Mouse (Mus musculus) liver, embryonic 14.5 days (tissue): ENCODE measurements around the gene E130308A19Rik. TPM values are rescaled to one million over a fixed set of nuclear protein-coding genes. Genes with fewer than 3 reads are reported as not detected.
A peak's percentile ranks its signal among the peaks of the same experiment; 100 is the strongest.

ENCODE experiments used
- ATAC-seq: fragments of 200-750 bp; cut with Nextera tagmentation; 2 replicates; pipeline ENCODE4 v1.8.0; 2017; ENCODE audit warnings: moderate number of reproducible peaks, mild to moderate bottlenecking, moderate library complexity; ENCODE audit not compliant: insufficient read depth
- DNase-seq, 3 experiments: peaks; one replicate each; pipeline ENCODE4 v3.0.0-alpha.2; 2012 to 2013; ENCODE audit warnings: low read depth in 3 of 3, low spot score in 3 of 3
- H3K27ac ChIP-seq: fragments of 300-500 bp; sonication (generic); 2 replicates; pipeline ENCODE4 v1.5.1; 2014; ENCODE audit warnings: moderate library complexity, mild to moderate bottlenecking, control low read depth, inconsistent platforms
- H3K27me3 ChIP-seq: fragments of 300-500 bp; sonication (generic); 2 replicates; pipeline ENCODE4 v1.6.1; 2014; ENCODE audit warnings: mild to moderate bottlenecking, low read length, moderate library complexity; ENCODE audit not compliant: control insufficient read depth, insufficient read depth
- H3K36me3 ChIP-seq: fragments of 300-500 bp; sonication (generic); replicated peaks from 2 replicates; pipeline ENCODE4 v1.6.1; 2014; ENCODE audit warnings: low read depth; ENCODE audit not compliant: control insufficient read depth, insufficient read depth
- H3K4me1 ChIP-seq, 2 experiments: fragments of 200-500 bp in 1 of 2; fragments of 300-500 bp in 1 of 2; sonication (generic) in 1 of 2; replicated peaks; 2 replicates each; pipeline ENCODE4 v1.6.1; 2012 to 2014; ENCODE audit warnings: antibody characterized with exemption in 1 of 2, inconsistent platforms in 1 of 2, low read length in 1 of 2; ENCODE audit not compliant: control insufficient read depth in 2 of 2, insufficient read depth in 2 of 2
- H3K4me2 ChIP-seq: fragments of 300-500 bp; sonication (generic); 2 replicates; pipeline ENCODE4 v1.6.1; 2014; ENCODE audit warnings: low read depth, mild to moderate bottlenecking, control low read depth, moderate library complexity
- H3K4me3 ChIP-seq, 2 experiments: fragments of 200-500 bp in 1 of 2; fragments of 300-500 bp in 1 of 2; sonication (generic) in 1 of 2; 2 replicates each; pipeline ENCODE4 v1.5.1; 2012 to 2014; ENCODE audit warnings: low read depth in 2 of 2, low read length in 2 of 2, mild to moderate bottlenecking in 2 of 2, control low read depth in 1 of 2, inconsistent platforms in 1 of 2, moderate library complexity in 1 of 2; ENCODE audit not compliant: insufficient read depth in 1 of 2
- H3K9ac ChIP-seq: fragments of 300-500 bp; sonication (generic); replicated peaks from 2 replicates; pipeline ENCODE4 v1.6.1; 2014; ENCODE audit warnings: mild to moderate bottlenecking, control low read depth, moderate library complexity
- H3K9me3 ChIP-seq: fragments of 300-500 bp; sonication (generic); 2 replicates; pipeline ENCODE4 v1.6.1; 2016; ENCODE audit warnings: low read length, mixed read lengths; ENCODE audit not compliant: control insufficient read depth
- CTCF ChIP-seq: IDR thresholded peaks from 2 replicates; pipeline ENCODE4 v1.5.1; 2016; ENCODE audit warnings: antibody characterized with exemption, low read depth, control low read depth
- EP300 ChIP-seq: IDR thresholded peaks from 2 replicates; pipeline ENCODE4 v1.6.1; 2016; ENCODE audit warnings: antibody characterized with exemption, low read depth
- WGBS: fragments of 180-500 bp; shearing (Covaris S2); extraction: QIAGEN DNeasy Blood & Tissue Kit; methylation state at CpG from one replicate; pipeline ENCODE4 v1.1.7; 2014; ENCODE audit not compliant: insufficient replicate concordance; 5-methylcytosine and 5-hydroxymethylcytosine counted together
- polyA plus RNA-seq, 2 experiments: library from polyadenylated mRNA; depleted of rRNA in 1 of 2; stranded (reverse) in 1 of 2; unstranded in 1 of 2; fragments of >200 nt; fragmentation: Nextera tagmentation in 1 of 2; extraction: Ambion mirVana in 1 of 2; gene quantifications; 2 replicates each; pipeline versions ENCODE4 v1.2.1 to v1.2.3; 2012 to 2014

E130308A19Rik gene
- polyA plus RNA-seq, 2 experiments: 2.8 to 5.7 TPM

GRCm38 (mm10) chr4:59727878-59728261 lies 101.9 kb downstream of the E130308A19Rik start:
- TF ChIP-seq CTCF: no peak
- no peak for TF ChIP-seq EP300
- Histone ChIP-seq H3K4me3 (no peak overlapping the region), H3K4me2 (no peak overlapping the region), H3K36me3 (no peaks in the 10 kb centered on the region), H3K27ac (no peak overlapping the region), H3K27me3 (no peaks in the 10 kb centered on the region), H3K9ac (no peak overlapping the region), H3K9me3 (no peaks in the 10 kb centered on the region), H3K4me1 (peaks cover 7 to 15% of the 10 kb centered on the region in 2 experiments; a peak in 3 of 4 replicates)
- ATAC-seq (no peak), DNase-seq (no peak)
- WGBS: 43% methylated on average over 9 of the region's 9 CpGs

GRCm38 (mm10) chr4:59728839-59729238 lies 102.8 kb downstream of the E130308A19Rik start:
- no peak overlapping the region for H3K9ac ChIP-seq
- no peak overlapping the region for H3K4me3 ChIP-seq
- TF ChIP-seq EP300 (no peak), CTCF (no peak)
- no peak overlapping the region for H3K27ac ChIP-seq
- H3K9me3 ChIP-seq: no peaks in the 10 kb centered on the region
- no peak for ATAC-seq
- WGBS: 70% methylated on average over 2 of the region's 2 CpGs
- no peak for DNase-seq
- peaks cover 7 to 15% of the 10 kb centered on the region in 2 experiments; a peak in 3 of 4 replicates for H3K4me1 ChIP-seq
- no peak overlapping the region for H3K4me2 ChIP-seq
- H3K27me3 ChIP-seq: no peaks in the 10 kb centered on the region
- H3K36me3 ChIP-seq: no peaks in the 10 kb centered on the region

- H3K9me3 ChIP-seq: no peaks in the 10 kb centered on the region
- no peak overlapping the region for H3K27ac ChIP-seq
- TF ChIP-seq CTCF: no peak
- peak; percentile 60; the same call in 1 of the 2 replicates for TF ChIP-seq EP300
- DNase-seq (peak in 1 of 3 experiments; percentile 19), ATAC-seq (peak; percentile 39; the same call in 1 of the 2 replicates)
- no peak overlapping the region for H3K4me2 ChIP-seq
- no peaks in the 10 kb centered on the region for H3K27me3 ChIP-seq
- H3K4me1 ChIP-seq: peaks cover 3 to 4% of the 10 kb centered on the region in 2 experiments; a peak in 3 of 4 replicates
- no peaks in the 10 kb centered on the region for H3K36me3 ChIP-seq
- 27% methylated on average over 7 of the region's 7 CpGs for WGBS
- no peak overlapping the region for H3K4me3 ChIP-seq
- no peak overlapping the region for H3K9ac ChIP-seq
Measured at GRCm38 (mm10) chr4:59731544-59731943, 105.5 kb downstream of the E130308A19Rik start.

DNA sequence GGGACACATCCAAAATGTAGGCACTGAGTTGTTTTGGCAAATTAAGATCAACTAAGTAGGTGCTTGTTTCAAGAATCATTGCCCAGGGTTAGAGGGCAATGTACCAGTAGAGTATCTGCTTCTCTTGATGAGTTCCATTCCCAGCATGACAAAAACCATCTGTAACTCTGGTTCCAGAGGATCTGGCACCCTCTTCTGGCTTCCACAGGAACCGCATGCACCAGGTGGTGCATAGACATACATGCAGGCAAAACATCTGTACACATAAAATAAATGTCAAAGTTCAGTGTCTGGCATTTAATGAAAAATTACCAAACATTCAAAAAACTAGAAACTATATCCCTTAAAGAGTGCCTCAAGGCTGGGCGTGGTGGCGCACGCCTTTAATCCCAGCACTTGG lies 113.3 kb downstream of the E130308A19Rik start:
- no peaks in the 10 kb centered on the region; a peak in 1 of 4 replicates for H3K4me1 ChIP-seq
- no peaks in the 10 kb centered on the region for H3K36me3 ChIP-seq
- 87% methylated on average over 4 of the region's 4 CpGs for WGBS
- DNase-seq (peak in 1 of 3 experiments; percentile 23), ATAC-seq (no peak)
- H3K27ac ChIP-seq: no peak overlapping the region
- no peak overlapping the region for H3K4me3 ChIP-seq
- no peak overlapping the region for H3K4me2 ChIP-seq
- no peak overlapping the region for H3K9ac ChIP-seq
- H3K27me3 ChIP-seq: no peaks in the 10 kb centered on the region
- TF ChIP-seq CTCF: peak; percentile 69
- TF ChIP-seq EP300: no peak
- no peaks in the 10 kb centered on the region for H3K9me3 ChIP-seq

DNA sequence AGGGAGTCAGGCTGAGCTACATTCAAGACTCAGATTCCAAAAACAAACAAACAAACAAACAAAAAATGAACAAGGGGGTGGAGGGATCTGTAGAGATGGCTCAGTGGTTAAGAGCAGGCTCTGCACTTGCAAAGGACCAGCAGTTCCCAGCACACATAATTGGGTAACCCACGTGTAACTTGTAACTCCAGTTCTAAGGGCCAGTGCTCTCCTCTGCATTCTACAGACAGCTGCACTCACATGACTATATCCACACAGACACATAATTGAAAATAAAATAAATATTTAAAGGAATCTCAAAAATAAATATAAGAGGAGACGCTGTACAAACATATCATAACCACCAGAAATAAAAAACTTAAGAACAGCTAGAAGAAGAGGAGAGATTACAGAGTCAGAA lies 113.9 kb downstream of the E130308A19Rik start:
- Histone ChIP-seq H3K36me3 (no peaks in the 10 kb centered on the region), H3K27ac (no peak overlapping the region), H3K4me1 (no peaks in the 10 kb centered on the region; a peak in 1 of 4 replicates), H3K4me2 (no peak overlapping the region), H3K27me3 (no peaks in the 10 kb centered on the region), H3K9me3 (no peaks in the 10 kb centered on the region), H3K4me3 (no peak overlapping the region), H3K9ac (no peak overlapping the region)
- ATAC-seq: no peak
- no peak for DNase-seq
- WGBS: 62% methylated on average over 2 of the region's 2 CpGs
- no peak for TF ChIP-seq EP300
- TF ChIP-seq CTCF: no peak
